Mouse (Mus musculus) forebrain, embryonic 14.5 days (tissue): ENCODE data around the gene Plekha1. TPM values are rescaled to one million over a fixed set of nuclear protein-coding genes. Genes with fewer than 3 reads are reported as not detected.
A peak's percentile ranks its signal among the peaks of the same experiment; 100 is the strongest.

ENCODE experiments used
- ATAC-seq: fragments of 200-750 bp; cut with Nextera tagmentation; 2 replicates; pipeline ENCODE4 v1.8.0; 2017; ENCODE audit warnings: mild to moderate bottlenecking, moderate library complexity
- DNase-seq: peaks from one replicate; pipeline ENCODE4 v3.0.0-alpha.2; 2015; ENCODE audit warnings: low spot score
- H3K27ac ChIP-seq: fragments of 300-500 bp; sonication (generic); 2 replicates; pipeline ENCODE4 v1.5.1; 2014; ENCODE audit warnings: low read depth, mild to moderate bottlenecking, control low read depth, low read length, moderate library complexity
- H3K27me3 ChIP-seq: fragments of 300-500 bp; sonication (generic); replicated peaks from 2 replicates; pipeline ENCODE4 v1.6.1; 2014; ENCODE audit warnings: low read length, control low read depth, mixed read lengths; ENCODE audit not compliant: control insufficient read depth, insufficient read depth
- H3K36me3 ChIP-seq: fragments of 300-500 bp; sonication (generic); 2 replicates; pipeline ENCODE4 v1.6.1; 2014; ENCODE audit warnings: low read length, control low read depth; ENCODE audit not compliant: control insufficient read depth, insufficient read depth
- H3K4me1 ChIP-seq: fragments of 300-500 bp; sonication (generic); 2 replicates; pipeline ENCODE4 v1.6.1; 2014; ENCODE audit warnings: antibody characterized with exemption, low read length, control low read depth; ENCODE audit not compliant: control insufficient read depth, insufficient read depth
- H3K4me2 ChIP-seq: fragments of 300-500 bp; sonication (generic); 2 replicates; pipeline ENCODE4 v1.6.1; 2014; ENCODE audit warnings: mild to moderate bottlenecking, control low read depth, low read length
- H3K4me3 ChIP-seq: fragments of 300-500 bp; sonication (generic); 2 replicates; pipeline ENCODE4 v1.5.1; 2014; ENCODE audit warnings: low read depth, low read length, control low read depth
- H3K9ac ChIP-seq: fragments of 300-500 bp; sonication (generic); 2 replicates; pipeline ENCODE4 v1.6.1; 2014; ENCODE audit warnings: mild to moderate bottlenecking, low read length, control low read depth, moderate library complexity
- H3K9me3 ChIP-seq: fragments of 300-500 bp; sonication (generic); replicated peaks from 2 replicates; pipeline ENCODE4 v1.6.1; 2016; ENCODE audit warnings: low read length, control low read depth, mixed read lengths; ENCODE audit not compliant: control insufficient read depth
- WGBS: fragments of 180-500 bp; shearing (Covaris S2); extraction: QIAGEN DNeasy Blood & Tissue Kit; methylation state at CpG from one replicate; pipeline ENCODE4 v1.1.7; 2014; 5-methylcytosine and 5-hydroxymethylcytosine counted together
- microRNA-seq: library from miRNA; unstranded; fragments of <30 nt; microRNA quantifications from one replicate; pipeline ENCODE4, GENCODE M21; 2016
- polyA plus RNA-seq: library from polyadenylated mRNA; unstranded; fragments of >200 nt; fragmentation: Nextera tagmentation; extraction: Ambion mirVana; gene quantifications from 2 replicates; pipeline ENCODE4 v1.2.1, GENCODE M21; 2014

The Plekha1 gene
- polyA plus RNA-seq, 1 experiment from 2014 or later: 30.6 TPM

- H3K27ac ChIP-seq: no peak overlapping the region
These were observed 84.9 kb downstream of the Plekha1 start for GRCm38 (mm10) chr7:130950482-130950881.

GRCm38 (mm10) chr7:130951004-130951403 lies 85.4 kb downstream of the Plekha1 start:
- H3K4me2 ChIP-seq: no peak overlapping the region
- H3K36me3 ChIP-seq: no peaks in the 10 kb centered on the region
- 89% methylated on average over 5 of the region's 5 CpGs for WGBS
- no peaks in the 10 kb centered on the region for H3K27me3 ChIP-seq
- no peak for DNase-seq
- no peak overlapping the region for H3K27ac ChIP-seq
- H3K4me3 ChIP-seq: no peak overlapping the region
- H3K4me1 ChIP-seq: no peaks in the 10 kb centered on the region
- no peak for ATAC-seq
- H3K9ac ChIP-seq: no peak overlapping the region
- H3K9me3 ChIP-seq: no peaks in the 10 kb centered on the region

More at GRCm38 (mm10) chr7:130950482-130950881, 84.9 kb downstream of the Plekha1 start:
- no peaks in the 10 kb centered on the region for H3K36me3 ChIP-seq
- no peaks in the 10 kb centered on the region for H3K4me1 ChIP-seq
- H3K4me2 ChIP-seq: no peak overlapping the region
- DNase-seq (no peak), ATAC-seq (no peak)
- 93% methylated on average over 7 of the region's 7 CpGs for WGBS
- H3K9ac ChIP-seq: no peak overlapping the region
- no peaks in the 10 kb centered on the region for H3K27me3 ChIP-seq
- H3K4me3 ChIP-seq: no peak overlapping the region
- no peaks in the 10 kb centered on the region for H3K9me3 ChIP-seq

- Histone ChIP-seq H3K4me2 (no peak overlapping the region), H3K4me1 (no peaks in the 10 kb centered on the region), H3K9me3 (no peaks in the 10 kb centered on the region), H3K36me3 (no peaks in the 10 kb centered on the region), H3K4me3 (no peak overlapping the region), H3K9ac (no peak overlapping the region), H3K27me3 (no peaks in the 10 kb centered on the region), H3K27ac (no peak overlapping the region)
- whole genome bisulfite sequencing: 90% methylated on average over 10 of the region's 10 CpGs
- DNase-seq (no peak), ATAC-seq (no peak)
These were observed 87.8 kb downstream of the Plekha1 start for GRCm38 (mm10) chr7:130953376-130953775.

GRCm38 (mm10) chr7:130954177-130954601 lies 88.6 kb downstream of the Plekha1 start:
- DNase-seq: peak; percentile 39
- no peak overlapping the region for H3K27ac ChIP-seq
- no peak overlapping the region for H3K4me2 ChIP-seq
- H3K36me3 ChIP-seq: no peaks in the 10 kb centered on the region
- H3K9me3 ChIP-seq: no peaks in the 10 kb centered on the region
- no peak overlapping the region for H3K9ac ChIP-seq
- H3K4me3 ChIP-seq: no peak overlapping the region
- ATAC-seq: no peak
- 87% methylated on average over 10 of the region's 10 CpGs for whole genome bisulfite sequencing
- H3K27me3 ChIP-seq: no peaks in the 10 kb centered on the region
- H3K4me1 ChIP-seq: no peaks in the 10 kb centered on the region

GRCm38 (mm10) chr7:130958551-130958950 lies 93.0 kb downstream of the Plekha1 start:
- Histone ChIP-seq H3K27ac (no peak overlapping the region), H3K9ac (no peak overlapping the region), H3K27me3 (no peaks in the 10 kb centered on the region), H3K4me2 (no peak overlapping the region), H3K4me3 (no peak overlapping the region), H3K36me3 (no peaks in the 10 kb centered on the region), H3K4me1 (no peaks in the 10 kb centered on the region), H3K9me3 (no peaks in the 10 kb centered on the region)
- ATAC-seq (no peak), DNase-seq (no peak)
- 62% methylated on average over 7 of the region's 7 CpGs for WGBS

GRCm38 (mm10) chr7:130959868-130960267 lies 94.3 kb downstream of the Plekha1 start:
- Histone ChIP-seq H3K9me3 (no peaks in the 10 kb centered on the region), H3K36me3 (no peaks in the 10 kb centered on the region), H3K4me2 (no peak overlapping the region), H3K27ac (no peak overlapping the region), H3K27me3 (no peaks in the 10 kb centered on the region), H3K4me1 (no peaks in the 10 kb centered on the region), H3K9ac (no peak overlapping the region), H3K4me3 (no peak overlapping the region)
- ATAC-seq (no peak), DNase-seq (peak; percentile 39)
- WGBS: 57% methylated on average over 7 of the region's 7 CpGs

GRCm38 (mm10) chr7:130961429-130961828 lies 95.9 kb downstream of the Plekha1 start:
- Histone ChIP-seq H3K27me3 (no peaks in the 10 kb centered on the region), H3K4me3 (no peak overlapping the region), H3K9me3 (no peaks in the 10 kb centered on the region), H3K27ac (no peak overlapping the region), H3K4me2 (no peak overlapping the region), H3K36me3 (no peaks in the 10 kb centered on the region), H3K4me1 (peaks cover 2% of the 10 kb centered on the region; the same call in 1 of the 2 replicates), H3K9ac (no peak overlapping the region)
- DNase-seq (no peak), ATAC-seq (no peak)
- 97% methylated on average over 6 of the region's 6 CpGs for WGBS

Small RNA genes within 50 kb of the gene (microRNA-seq; reads per million reads assigned to microRNA genes)
- 0.40 reads per million for gene Mir7061

Other genes with a start within 250 kb of the Plekha1 start
- not detected in 2 replicates for gene Btbd16, start 91.7 kb upstream of the Plekha1 start, polyA plus RNA-seq
- 24.7 and 26.6 TPM in 2 replicates for gene Htra1, start 70.4 kb downstream of the Plekha1 start, polyA plus RNA-seq
- gene Dmbt1, start 166.3 kb downstream of the Plekha1 start, polyA plus RNA-seq: not detected in 2 replicates